Mouse (Mus musculus): ENCODE measurements at regions not wholly inside any gene's neighbourhood (a gene's known extent, or its start where the extent isn't known, plus 50 kb on each side); places are given as distances from the start of the nearest gene placed in this dataset.

DNA sequence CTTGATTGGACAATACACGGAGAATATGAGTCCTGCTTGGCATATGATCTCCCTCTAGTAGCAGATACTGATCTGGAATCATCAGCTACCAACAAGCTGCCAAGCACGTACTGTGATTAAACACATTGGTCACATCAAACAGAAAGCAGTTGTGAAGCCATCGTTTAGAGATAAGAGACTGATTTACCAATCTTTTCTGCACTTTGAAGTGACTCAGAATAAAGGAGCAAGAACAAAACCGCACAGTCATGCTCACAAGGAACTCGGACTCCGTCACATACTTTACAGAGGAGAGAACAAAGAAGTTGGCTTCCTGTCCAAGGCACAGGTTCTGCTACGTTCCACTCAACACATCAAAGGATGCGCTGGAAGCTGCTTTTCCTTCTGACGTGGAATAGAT, 91.1 kb upstream of the Zc3h12c start:
- no peaks in the 10 kb centered on the region for H3K9me3 ChIP-seq
- H3K36me3 ChIP-seq = no peaks in the 10 kb centered on the region
- 60% methylated on average over 9 of the region's 9 CpGs for WGBS
- no peak overlapping the region for H3K27ac ChIP-seq
- H3K4me3 ChIP-seq = no peak overlapping the region
- no peak for ATAC-seq (ENCODE audit: insufficient number of reproducible peaks, insufficient read depth, low FRiP score, low TSS enrichment, low read depth)
- H3K4me1 ChIP-seq = no peaks in the 10 kb centered on the region
- H3K9ac ChIP-seq = no peak overlapping the region
- H3K4me2 ChIP-seq = no peak overlapping the region
- H3K27me3 ChIP-seq = no peaks in the 10 kb centered on the region

DNA sequence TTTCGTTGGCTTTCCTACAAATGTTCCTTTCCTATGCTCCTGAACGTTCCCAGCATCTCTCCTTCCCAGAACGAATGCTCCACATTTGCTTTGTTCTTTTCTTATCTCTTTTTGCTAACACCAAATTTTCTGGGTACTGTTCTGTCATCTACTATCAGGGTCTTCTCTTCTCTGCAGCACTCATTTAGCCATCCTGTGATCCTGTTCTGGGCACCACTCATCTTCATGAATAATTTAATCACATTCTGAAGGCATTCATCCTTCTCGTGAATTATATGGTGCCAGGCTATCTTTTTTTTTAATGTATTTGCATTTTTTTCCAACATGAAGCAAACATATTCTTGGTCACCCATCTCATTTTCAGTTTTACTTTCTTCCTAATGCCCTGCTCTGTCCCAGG, 87.3 kb upstream of the Zc3h12c start:
- WGBS = 75% methylated on average over 4 of the region's 4 CpGs
- H3K36me3 ChIP-seq = no peaks in the 10 kb centered on the region

DNA sequence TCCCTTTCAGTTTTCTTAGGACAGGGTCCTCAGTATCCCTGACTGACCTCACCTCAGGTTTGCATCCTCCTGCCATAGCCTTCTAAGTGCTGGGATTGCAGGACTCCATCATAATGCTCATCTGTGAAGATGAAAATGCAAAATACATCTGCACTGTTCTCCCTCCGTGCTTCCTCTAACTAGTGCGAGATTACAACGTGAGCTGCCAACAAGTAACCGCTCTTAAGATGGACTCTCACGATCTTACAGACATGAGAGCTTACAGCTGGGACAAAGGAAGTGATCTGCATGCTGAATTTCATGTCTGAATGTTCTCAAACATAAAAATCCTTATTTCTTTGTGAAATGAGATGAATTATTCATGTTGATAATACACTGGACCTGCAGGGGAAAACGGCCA, 86.1 kb upstream of the Zc3h12c start:
- Histone ChIP-seq H3K4me2 (no peak overlapping the region), H3K36me3 (no peaks in the 10 kb centered on the region), H3K4me3 (no peak overlapping the region), H3K27me3 (no peaks in the 10 kb centered on the region), H3K27ac (no peak overlapping the region), H3K9me3 (no peaks in the 10 kb centered on the region), H3K9ac (no peak overlapping the region), H3K4me1 (no peaks in the 10 kb centered on the region)
- 85% methylated on average over 6 of the region's 6 CpGs for WGBS
- no peak for ATAC-seq (ENCODE audit: insufficient number of reproducible peaks, insufficient read depth, low FRiP score, low TSS enrichment, low read depth)

More for the DNA sequence above, 87.3 kb upstream of the Zc3h12c start:
- Histone ChIP-seq H3K27ac (no peak overlapping the region), H3K9me3 (no peaks in the 10 kb centered on the region), H3K4me2 (no peak overlapping the region), H3K4me1 (no peaks in the 10 kb centered on the region), H3K27me3 (no peaks in the 10 kb centered on the region), H3K9ac (no peak overlapping the region), H3K4me3 (no peak overlapping the region)
- ATAC-seq (ENCODE audit: insufficient number of reproducible peaks, insufficient read depth, low FRiP score, low TSS enrichment, low read depth) = no peak

DNA sequence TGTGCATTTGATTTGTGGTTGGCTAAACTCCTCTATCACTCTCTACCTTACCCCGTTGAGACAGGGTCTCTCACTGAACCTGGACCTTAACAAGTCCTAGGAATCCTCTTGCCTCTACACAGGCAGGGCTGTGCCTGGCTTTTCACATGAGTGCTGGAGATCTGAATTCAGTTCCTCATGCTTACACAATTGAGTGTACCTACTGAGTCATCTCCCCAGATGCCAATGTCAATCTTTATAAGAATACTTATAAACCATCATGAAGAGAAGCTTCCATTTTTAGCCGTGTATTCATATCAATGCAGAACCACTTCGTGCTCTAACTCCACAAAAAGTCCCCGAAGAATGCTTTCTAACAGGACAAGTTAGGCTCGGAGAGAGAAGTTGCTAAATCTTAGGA, 83.1 kb upstream of the Zc3h12c start:
- Histone ChIP-seq H3K9ac (no peak overlapping the region), H3K27me3 (no peaks in the 10 kb centered on the region), H3K4me1 (no peaks in the 10 kb centered on the region), H3K36me3 (no peaks in the 10 kb centered on the region), H3K4me2 (no peak overlapping the region), H3K27ac (no peak overlapping the region), H3K9me3 (no peaks in the 10 kb centered on the region), H3K4me3 (no peak overlapping the region)
- no peak for ATAC-seq (ENCODE audit: insufficient number of reproducible peaks, insufficient read depth, low FRiP score, low TSS enrichment, low read depth)
- WGBS = 83% methylated on average over 5 of the region's 5 CpGs

DNA sequence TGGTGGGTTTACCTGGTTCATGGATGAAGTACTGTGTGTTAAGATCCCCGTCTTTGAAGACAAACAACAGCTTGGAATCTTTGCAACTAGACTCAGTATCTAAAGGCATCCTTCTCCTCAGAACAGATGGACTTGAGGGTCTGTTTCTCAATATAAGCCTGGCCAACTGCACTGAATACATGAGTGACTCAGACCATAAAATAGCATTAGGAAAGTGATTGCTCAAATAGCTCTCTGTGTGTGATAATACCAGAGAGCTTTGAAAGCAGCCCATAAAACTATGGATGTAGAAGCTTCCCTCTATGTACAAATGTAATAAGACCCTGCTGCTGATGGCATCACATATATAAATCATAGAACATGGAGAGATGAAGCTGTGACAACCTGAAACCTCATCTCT, 78.3 kb upstream of the Zc3h12c start:
- Histone ChIP-seq H3K4me1 (0 out of 2 replicates have a peak, but pooled peaks cover 8% of the 10 kb centered on the region), H3K27me3 (no peaks in the 10 kb centered on the region), H3K36me3 (no peaks in the 10 kb centered on the region), H3K4me2 (no peak overlapping the region), H3K4me3 (no peak overlapping the region), H3K27ac (no peak overlapping the region), H3K9me3 (no peaks in the 10 kb centered on the region), H3K9ac (no peak overlapping the region)
- 93% methylated on average over 1 of the region's 1 CpGs for WGBS
- ATAC-seq (ENCODE audit: insufficient number of reproducible peaks, insufficient read depth, low FRiP score, low TSS enrichment, low read depth) = no peak

DNA sequence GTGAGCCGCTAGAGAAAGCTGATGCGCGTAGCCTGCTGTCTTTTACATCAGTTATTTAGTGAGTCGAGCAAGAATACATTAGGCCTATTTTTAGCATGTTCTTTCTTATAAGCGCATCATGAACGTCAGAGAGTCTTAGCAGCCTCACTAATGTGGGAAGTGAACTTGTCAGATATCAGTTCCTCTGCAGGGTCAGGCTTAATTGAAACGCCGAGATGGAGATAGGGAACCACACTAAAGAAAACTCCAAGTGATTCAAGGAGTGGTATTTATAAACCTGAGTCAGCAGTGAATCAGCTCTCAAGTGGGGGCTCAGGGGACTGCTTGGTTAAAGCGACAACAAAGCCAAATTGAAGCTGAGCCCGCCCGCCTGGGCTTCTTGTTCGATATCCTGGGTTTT, 75.7 kb upstream of the Zc3h12c start:
- Histone ChIP-seq H3K9me3 (no peaks in the 10 kb centered on the region), H3K4me2 (no peak overlapping the region), H3K4me3 (no peak overlapping the region), H3K36me3 (no peaks in the 10 kb centered on the region), H3K9ac (no peak overlapping the region), H3K27ac (no peak overlapping the region), H3K27me3 (no peaks in the 10 kb centered on the region), H3K4me1 (0 out of 2 replicates have a peak, but pooled peaks cover 8% of the 10 kb centered on the region)
- WGBS = 62% methylated on average over 12 of the region's 12 CpGs
- ATAC-seq (ENCODE audit: insufficient number of reproducible peaks, insufficient read depth, low FRiP score, low TSS enrichment, low read depth) = no peak

DNA sequence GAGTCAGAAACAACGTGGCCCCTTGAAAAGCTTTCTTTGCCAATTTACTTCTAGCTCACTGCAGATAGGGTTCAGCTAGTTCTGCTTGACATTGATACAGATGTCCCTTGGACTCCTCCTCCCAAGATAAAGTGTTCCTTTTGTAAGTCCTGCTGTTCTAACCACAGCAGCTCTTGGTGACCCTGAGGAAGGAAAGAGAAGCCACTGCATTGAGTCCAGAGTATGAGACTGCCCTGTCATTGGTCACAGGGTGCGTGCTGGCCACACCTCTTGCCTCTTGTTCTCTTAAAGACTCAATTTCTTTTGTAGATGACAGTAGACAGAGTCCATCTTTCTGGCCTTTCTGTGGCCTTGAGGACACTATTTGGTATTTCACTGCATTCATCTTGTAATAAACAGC, 74.7 kb upstream of the Zc3h12c start:
- no peak overlapping the region for H3K9ac ChIP-seq
- H3K9me3 ChIP-seq = no peaks in the 10 kb centered on the region
- H3K4me1 ChIP-seq = 0 out of 2 replicates have a peak, but pooled peaks cover 8% of the 10 kb centered on the region
- ATAC-seq (ENCODE audit: insufficient number of reproducible peaks, insufficient read depth, low FRiP score, low TSS enrichment, low read depth) = no peak
- H3K36me3 ChIP-seq = no peaks in the 10 kb centered on the region
- 79% methylated on average over 2 of the region's 2 CpGs for WGBS
- H3K4me2 ChIP-seq = no peak overlapping the region
- H3K27me3 ChIP-seq = no peaks in the 10 kb centered on the region
- no peak overlapping the region for H3K4me3 ChIP-seq
- H3K27ac ChIP-seq = no peak overlapping the region

DNA sequence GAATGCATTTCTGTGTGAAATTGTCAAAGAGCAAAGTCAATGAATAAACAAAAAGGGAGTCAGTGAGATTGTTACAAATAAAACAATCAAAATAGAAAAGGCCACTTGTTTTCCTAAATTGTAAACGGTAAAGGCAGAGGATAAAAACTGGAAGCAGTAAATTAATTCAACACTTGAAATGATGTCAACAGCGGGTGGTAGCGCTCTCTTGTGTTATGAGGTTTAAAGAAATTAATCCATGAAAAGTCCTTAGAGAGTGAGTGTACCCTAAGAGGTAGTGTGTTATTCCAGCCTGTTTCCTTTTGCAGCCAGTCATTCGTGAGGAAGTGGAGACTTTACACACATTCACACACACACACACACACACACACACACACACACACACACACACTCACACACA, 73.2 kb upstream of the Zc3h12c start:
- Histone ChIP-seq H3K4me2 (no peak overlapping the region), H3K4me1 (0 out of 2 replicates have a peak, but pooled peaks cover 8% of the 10 kb centered on the region), H3K27me3 (no peaks in the 10 kb centered on the region), H3K36me3 (no peaks in the 10 kb centered on the region), H3K9ac (no peak overlapping the region), H3K27ac (no peak overlapping the region), H3K4me3 (no peak overlapping the region), H3K9me3 (no peaks in the 10 kb centered on the region)
- WGBS = 71% methylated on average over 4 of the region's 4 CpGs
- ATAC-seq (ENCODE audit: insufficient number of reproducible peaks, insufficient read depth, low FRiP score, low TSS enrichment, low read depth) = no peak

DNA sequence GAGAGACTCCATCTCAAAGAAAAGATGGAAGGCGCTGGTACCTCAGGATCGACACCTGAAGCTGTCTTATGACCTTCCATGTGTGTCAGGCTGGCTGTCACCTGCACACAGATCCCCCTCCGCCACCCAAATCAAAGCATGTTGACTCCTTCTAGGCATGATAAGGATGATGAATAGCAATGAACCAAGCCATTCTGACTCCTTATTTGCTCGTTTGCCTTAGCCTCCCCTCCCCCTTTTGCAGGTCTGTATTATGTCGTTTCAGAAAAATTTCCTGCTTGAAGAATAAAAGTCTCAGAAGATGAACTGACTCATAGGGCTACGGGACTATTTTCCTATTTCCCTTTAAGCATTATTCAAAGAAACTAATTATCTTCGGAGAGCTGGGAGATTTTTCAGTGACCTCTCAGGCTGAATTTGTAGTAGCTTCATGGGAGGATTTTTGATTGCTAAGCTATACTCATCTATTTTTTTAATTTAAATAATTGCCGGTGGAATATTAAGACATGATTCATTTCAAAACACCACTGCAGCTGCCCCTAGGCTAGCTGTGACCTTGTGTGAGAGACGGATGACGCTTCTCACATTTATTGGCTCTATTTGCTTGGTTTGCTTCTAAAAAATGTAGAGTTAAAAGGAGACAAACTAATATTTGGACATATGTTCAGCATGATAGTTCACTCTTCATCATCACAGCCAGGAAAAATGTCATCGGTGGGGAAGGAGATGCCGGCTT, 72.4 kb upstream of the Zc3h12c start:
- H3K4me3 ChIP-seq = no peak overlapping the region
- H3K4me1 ChIP-seq = 0 out of 2 replicates have a peak, but pooled peaks cover 8% of the 10 kb centered on the region
- WGBS = 69% methylated on average over 12 of the region's 12 CpGs
- no peaks in the 10 kb centered on the region for H3K36me3 ChIP-seq
- H3K27me3 ChIP-seq = no peaks in the 10 kb centered on the region
- H3K9ac ChIP-seq = no peak overlapping the region
- H3K4me2 ChIP-seq = no peak overlapping the region
- no peak overlapping the region for H3K27ac ChIP-seq
- no peak for ATAC-seq (ENCODE audit: insufficient number of reproducible peaks, insufficient read depth, low FRiP score, low TSS enrichment, low read depth)
- H3K9me3 ChIP-seq = no peaks in the 10 kb centered on the region

DNA sequence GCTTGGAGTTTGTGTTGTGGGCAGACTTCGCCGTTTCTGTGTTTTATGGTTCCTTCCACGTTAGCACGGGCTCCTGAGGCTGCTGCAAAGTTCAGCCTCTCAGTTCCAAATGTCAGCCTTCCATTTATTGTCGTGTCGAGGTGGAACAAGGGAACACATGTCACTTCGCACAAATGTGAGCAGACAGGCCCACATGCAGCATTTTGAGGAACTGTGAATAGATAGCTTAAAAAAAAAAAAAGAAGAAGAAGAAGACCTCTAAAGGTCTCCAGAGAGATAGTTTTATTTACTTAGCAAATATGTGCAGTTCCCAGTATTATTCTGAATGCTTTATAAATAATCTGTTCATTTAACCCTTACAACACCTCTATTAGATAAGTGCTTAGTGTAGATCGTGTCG, 66.4 kb upstream of the Zc3h12c start:
- H3K4me1 ChIP-seq = no peaks in the 10 kb centered on the region

DNA sequence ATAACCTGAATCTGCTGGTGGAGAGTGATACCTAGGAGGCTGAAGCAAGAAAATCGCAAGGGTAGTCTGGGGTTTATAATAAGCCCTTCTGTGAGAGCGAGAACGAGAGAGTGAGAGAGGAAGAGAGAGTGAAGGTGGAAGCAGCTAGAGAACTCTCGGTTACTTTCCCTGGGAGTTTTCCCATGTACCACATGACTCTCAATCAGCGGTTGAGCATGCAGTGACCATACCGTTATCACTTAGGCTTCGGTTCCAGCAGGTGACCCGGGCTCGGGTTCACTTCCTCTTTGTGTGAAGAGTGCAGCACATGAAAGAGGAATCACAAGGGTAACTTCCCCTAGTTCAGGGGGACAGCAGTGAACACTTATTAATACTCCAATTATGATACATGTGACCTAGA, 61.2 kb upstream of the Zc3h12c start:
- no peak for ATAC-seq (ENCODE audit: insufficient number of reproducible peaks, insufficient read depth, low FRiP score, low TSS enrichment, low read depth)
- Histone ChIP-seq H3K27ac (no peak overlapping the region), H3K9ac (no peak overlapping the region), H3K9me3 (no peaks in the 10 kb centered on the region), H3K27me3 (no peaks in the 10 kb centered on the region), H3K36me3 (no peaks in the 10 kb centered on the region), H3K4me3 (no peak overlapping the region), H3K4me1 (no peaks in the 10 kb centered on the region), H3K4me2 (no peak overlapping the region)
- 87% methylated on average over 9 of the region's 9 CpGs for WGBS

More for the DNA sequence above, 66.4 kb upstream of the Zc3h12c start:
- no peak overlapping the region for H3K27ac ChIP-seq
- no peaks in the 10 kb centered on the region for H3K36me3 ChIP-seq
- WGBS = 81% methylated on average over 9 of the region's 9 CpGs
- H3K4me2 ChIP-seq = no peak overlapping the region
- no peak overlapping the region for H3K9ac ChIP-seq
- no peak overlapping the region for H3K4me3 ChIP-seq
- no peaks in the 10 kb centered on the region for H3K27me3 ChIP-seq
- no peak for ATAC-seq (ENCODE audit: insufficient number of reproducible peaks, insufficient read depth, low FRiP score, low TSS enrichment, low read depth)
- no peaks in the 10 kb centered on the region for H3K9me3 ChIP-seq

DNA sequence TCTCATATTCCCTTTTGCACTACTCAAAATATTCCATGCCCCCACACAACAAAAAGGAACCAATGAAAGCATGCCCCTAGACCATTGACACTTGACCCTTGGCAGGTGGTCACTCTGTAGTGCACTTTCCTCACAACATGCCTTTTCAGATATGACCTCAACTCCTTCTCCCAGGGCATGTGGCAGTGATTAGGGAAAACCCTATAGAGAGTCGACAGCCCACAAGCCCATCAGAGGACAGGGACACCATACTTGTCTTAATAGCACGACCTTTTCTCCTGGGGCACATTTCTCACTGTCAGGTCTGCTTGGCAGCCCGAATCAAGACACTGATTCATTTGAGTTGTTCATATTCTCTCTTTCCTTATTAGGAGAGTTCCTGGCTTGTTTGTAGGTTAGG, 57.3 kb upstream of the Zc3h12c start:
- Histone ChIP-seq H3K36me3 (no peaks in the 10 kb centered on the region), H3K4me3 (no peak overlapping the region), H3K27me3 (no peaks in the 10 kb centered on the region), H3K9me3 (no peaks in the 10 kb centered on the region), H3K9ac (no peak overlapping the region), H3K4me1 (no peaks in the 10 kb centered on the region), H3K4me2 (no peak overlapping the region), H3K27ac (no peak overlapping the region)
- ATAC-seq (ENCODE audit: insufficient number of reproducible peaks, insufficient read depth, low FRiP score, low TSS enrichment, low read depth) = no peak
- 27% methylated on average over 3 of the region's 3 CpGs for WGBS
